Mouse (Mus musculus): ENCODE measurements at regions not wholly inside any gene's neighbourhood (a gene's known extent, or its start where the extent isn't known, plus 50 kb on each side); places are given as distances from the start of the nearest gene placed in this dataset.

- TF ChIP-seq CTCF (IDR thresholded peaks at IDR 0.05; ENCODE audit: extremely low read depth, insufficient read length, insufficient replicate concordance, low read depth, low read length) (no peak), POLR2A (IDR thresholded peaks at IDR 0.05; ENCODE audit: low read depth, low read length) (no peak)
Observed at GRCm38 (mm10) chr2:148325854-148326387, 69.2 kb upstream of the Sstr4 start.
